Mouse (Mus musculus) testis, adult 10 weeks (tissue): ENCODE data around the gene Gm4567. TPM values are rescaled to one million over a fixed set of nuclear protein-coding genes. Genes with fewer than 3 reads are reported as not detected.

ENCODE experiments used
- polyA plus RNA-seq: library from polyadenylated mRNA; stranded (reverse); fragments of 350-450 nt; fragmentation: Illumina TruSeq; extraction: RNeasy Lipid Tissue Mini Kit (QIAGEN cat#74804); gene quantifications from one replicate; pipeline ENCODE4 v1.2.3, GENCODE M21; 2014; ENCODE audit warnings: low read depth, low replicate concordance

The Gm4567 gene
- polyA plus RNA-seq = not detected

GRCm38 (mm10) chr7:22719610-22720009, at the start of gene Gm4567:
Gene Gm4567 (minus strand): TSS chr7:22719710.

DNA sequence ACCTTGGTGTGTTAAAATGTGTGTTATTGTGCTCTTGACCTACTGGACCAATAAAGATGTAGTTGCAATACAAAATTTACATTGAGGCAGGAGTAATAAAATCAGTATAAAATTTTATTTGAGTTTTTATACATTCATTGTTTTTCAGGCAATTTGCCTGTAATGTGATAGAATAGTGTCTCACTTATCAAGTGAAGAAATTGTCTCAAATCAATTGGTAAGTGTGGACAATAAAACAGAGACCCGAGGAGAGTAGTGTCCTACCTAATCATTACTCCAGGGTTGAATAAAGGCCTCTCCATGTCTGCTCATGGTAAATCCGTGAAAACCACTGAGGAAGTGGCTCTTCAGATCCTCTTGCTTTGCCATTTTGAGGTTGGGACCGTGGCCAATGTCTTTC, 41.9 kb upstream of the Gm4567 start, which contains the start of gene Vmn1r157:
Gene Vmn1r157 (plus strand): TSS at position 301 of the 400 bp plus-strand sequence.

DNA sequence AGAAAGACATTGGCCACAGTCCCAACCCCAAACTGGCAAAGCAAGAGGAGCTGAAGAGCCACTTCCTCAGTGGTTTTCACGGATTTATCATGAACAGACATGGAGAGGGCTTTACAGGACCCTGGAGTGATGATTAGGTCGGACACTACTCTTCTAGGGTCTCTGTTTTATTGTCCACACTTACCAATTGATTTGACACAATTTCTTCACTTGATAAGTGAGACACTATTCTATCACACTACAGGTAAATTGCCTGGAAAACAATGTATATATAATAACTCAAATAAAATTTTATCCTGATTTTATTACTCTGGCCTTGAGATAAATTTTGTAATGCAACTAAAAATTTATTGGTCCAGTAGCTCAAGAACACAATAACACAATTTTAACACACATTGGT, 27.3 kb downstream of the Gm4567 start, which contains the start of gene Gm8693:
Gene Gm8693 (minus strand): TSS at position 101 of the 400 bp plus-strand sequence.

Other genes starting within 250 kb of the Gm4567 start
- gene Vmn1r151, start 220.0 kb downstream of the Gm4567 start, polyA plus RNA-seq = not detected
- gene Vmn1r152, start 196.7 kb downstream of the Gm4567 start, polyA plus RNA-seq = not detected
- gene Gm8677, start 184.8 kb downstream of the Gm4567 start, polyA plus RNA-seq = not detected
- gene Gm4201, start 154.4 kb downstream of the Gm4567 start, polyA plus RNA-seq = not detected
- 0.60 TPM for gene Gm4565, start 131.6 kb downstream of the Gm4567 start, polyA plus RNA-seq
- gene Vmn1r155, start 61.7 kb downstream of the Gm4567 start, polyA plus RNA-seq = not detected
- gene Gm8693, start 27.4 kb downstream of the Gm4567 start, polyA plus RNA-seq = not detected
- gene Vmn1r157, start 42.0 kb upstream of the Gm4567 start, polyA plus RNA-seq = not detected
- gene Vmn1r158, start 71.1 kb upstream of the Gm4567 start, polyA plus RNA-seq = not detected
- not detected for gene Vmn1r159, start 123.9 kb upstream of the Gm4567 start, polyA plus RNA-seq
- gene Vmn1r160, start 151.5 kb upstream of the Gm4567 start, polyA plus RNA-seq = not detected